Mouse (Mus musculus) heart, adult 18-20 months (tissue): ENCODE measurements around the gene Catsper2. TPM values are rescaled to one million over a fixed set of nuclear protein-coding genes. Genes with fewer than 3 reads are reported as not detected.

Experiments
- DNase-seq, 2 experiments: peaks; one replicate each; pipeline ENCODE4 v3.0.0; 2021 to 2022; ENCODE audit warnings: mixed read lengths in 1 of 2
- microRNA-seq, 2 experiments: library from miRNA; unstranded; fragments of <30 nt; microRNA quantifications; one replicate each; pipeline ENCODE4 v1.2.0; 2022
- total RNA-seq, 2 experiments: library from RNA; stranded (reverse); gene quantifications; 2 replicates each; pipeline ENCODE4 v1.2.3; 2021

Gene Catsper2
- total RNA-seq, 2 experiments from 2014 or later = 3.1 to 4.4 TPM

- DNase-seq = peak in 1 of 2 experiments; percentile 29
Measured at GRCm38 (mm10) chr2:121354378-121354777, 59.2 kb downstream of the Catsper2 start.

- peak; percentile 27 to 33 for DNase-seq
Measured at GRCm38 (mm10) chr2:121353156-121353555, 60.4 kb downstream of the Catsper2 start.

Small RNA genes within 50 kb of the gene (microRNA-seq; reads per million reads assigned to microRNA genes)
- gene Gm22953 = 0 reads per million in 2 experiments

Other genes with a start within 250 kb of the Catsper2 start
- 10 to 100 TPM; 16.4 to 21.3 TPM for gene Tubgcp4, start 243.1 kb downstream of the Catsper2 start, total RNA-seq
- gene Zscan29, start 242.7 kb downstream of the Catsper2 start, total RNA-seq = 1 to 10 TPM; 5.8 to 6.8 TPM
- gene Trp53bp1, start 142.4 kb downstream of the Catsper2 start, total RNA-seq = 10 to 100 TPM; 28.1 to 28.4 TPM
- 1 to 10 TPM; 3.5 to 3.8 TPM for gene Map1a, start 124.2 kb downstream of the Catsper2 start, total RNA-seq
- gene Ppip5k1, start 58.4 kb downstream of the Catsper2 start, total RNA-seq = 10 to 100 TPM; 87.5 to 93.6 TPM
- gene Ckmt1, start 56.1 kb downstream of the Catsper2 start, total RNA-seq = 1 to 10 TPM; 1.2 to 2.7 TPM
- not detected for gene Strc, start 26.6 kb downstream of the Catsper2 start, total RNA-seq
- 100 to 1,000 TPM; 113 to 144 TPM for gene Pdia3, start within 50 bp of the Catsper2 start, total RNA-seq
- under 1 TPM in 1 of 2 experiments, not detected in 1; 0.57 TPM for gene Ell3, start 30.5 kb upstream of the Catsper2 start, total RNA-seq
- gene Serf2, start 35.4 kb upstream of the Catsper2 start, total RNA-seq = 100 to 1,000 TPM; 366 to 459 TPM
- gene Hypk, start 39.5 kb upstream of the Catsper2 start, total RNA-seq = 10 to 100 TPM; 17.8 to 23.7 TPM
- gene Serinc4, start 43.0 kb upstream of the Catsper2 start, total RNA-seq = not detected
- gene Mfap1b, start 60.3 kb upstream of the Catsper2 start, total RNA-seq = 10 to 100 TPM; 29.3 to 31.7 TPM
- gene Mfap1a, start 92.9 kb upstream of the Catsper2 start, total RNA-seq = 10 to 100 TPM; 31.7 to 39.0 TPM
- gene Wdr76, start 92.9 kb upstream of the Catsper2 start, total RNA-seq = 1 to 10 TPM; 2.9 to 3.5 TPM